Mouse (Mus musculus): ENCODE data around the gene Prl2c5. TPM values are rescaled to one million over a fixed set of nuclear protein-coding genes. Genes with fewer than 3 reads are reported as not detected.

Prl2c5 gene
- polyA plus RNA-seq, 1 experiment from 2014 or later, result not detected

Other genes with a start within 250 kb of the Prl2c5 start
- 0.54 TPM in 1 of 2 replicates, not detected in the other for gene Prl2c2, start 177.3 kb upstream of the Prl2c5 start, polyA plus RNA-seq (2014; fragmentation: Nextera tagmentation; extraction: Ambion mirVana)
- gene Gpr137b, start 211.3 kb downstream of the Prl2c5 start, polyA plus RNA-seq (2014; fragmentation: Nextera tagmentation; extraction: Ambion mirVana), result 29.9 and 31.2 TPM in 2 replicates

Data from hindbrain, embryonic 11.5 days (tissue).